Mouse (Mus musculus): ENCODE data around the gene Gm48551. TPM values are rescaled to one million over a fixed set of nuclear protein-coding genes. Genes with fewer than 3 reads are reported as not detected.

Gene Gm48551
- polyA plus RNA-seq, 1 experiment from 2014 or later = 2.9 TPM

DNA sequence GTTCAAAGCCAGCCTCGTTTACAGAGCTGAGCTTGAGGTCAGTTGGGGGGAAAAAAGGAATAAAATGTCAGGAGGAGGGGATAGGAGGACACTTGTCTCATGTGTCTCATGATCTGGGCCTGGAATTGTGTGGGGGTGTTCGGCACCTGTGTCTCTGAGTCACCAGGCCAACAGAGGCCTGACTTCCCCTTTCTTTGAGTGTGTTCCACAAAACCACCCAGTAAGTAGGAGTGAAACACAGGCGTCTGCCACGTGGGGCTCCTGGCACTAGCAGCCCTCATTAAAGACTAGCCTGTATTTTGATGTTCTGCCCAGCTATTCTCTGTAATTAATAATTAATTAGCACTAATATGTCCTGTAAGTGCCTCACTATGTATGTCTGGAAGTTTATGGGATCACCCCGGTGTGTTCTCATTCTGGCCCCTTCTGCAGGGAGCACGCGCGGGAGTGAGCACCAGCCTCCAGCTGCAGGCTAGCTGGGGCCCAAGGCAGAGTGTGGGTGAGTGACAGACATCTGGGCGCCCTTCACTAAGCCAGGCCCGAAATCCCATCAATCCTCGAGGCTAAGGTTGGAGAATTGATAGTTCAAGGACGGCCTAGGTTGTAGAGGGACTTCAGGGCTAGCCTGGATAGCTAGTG is 27.8 kb upstream of the Gm48551 start:
- H3K4me2 ChIP-seq (ENCODE audit: low read depth, low read length) = peak overlapping the region; percentile 44
- no peaks in the 10 kb centered on the region for H3K9me3 ChIP-seq (ENCODE audit: control insufficient read depth, low read length)
- no peak for ATAC-seq
- no peak overlapping the region for H3K27ac ChIP-seq (ENCODE audit: low read length)
- 49% methylated on average over 12 of the region's 12 CpGs for WGBS
- H3K36me3 ChIP-seq (ENCODE audit: control insufficient read depth, insufficient read depth, low read length) = peaks cover 7% of the 10 kb centered on the region; the same call in 1 of the 2 replicates
- H3K9ac ChIP-seq (ENCODE audit: low read depth, low read length) = 0 out of 2 replicates have a peak overlapping the region, but pooled peaks have one; percentile 23
- H3K4me1 ChIP-seq (ENCODE audit: control insufficient read depth, insufficient read depth, low read length) = peaks cover 47% of the 10 kb centered on the region
- peak overlapping the region; percentile 83; the same call in 1 of the 2 replicates for H3K4me3 ChIP-seq (ENCODE audit: low read length)
- H3K27me3 ChIP-seq (replicated peaks; ENCODE audit: control insufficient read depth, insufficient read depth, low read length) = no peaks in the 10 kb centered on the region

DNA sequence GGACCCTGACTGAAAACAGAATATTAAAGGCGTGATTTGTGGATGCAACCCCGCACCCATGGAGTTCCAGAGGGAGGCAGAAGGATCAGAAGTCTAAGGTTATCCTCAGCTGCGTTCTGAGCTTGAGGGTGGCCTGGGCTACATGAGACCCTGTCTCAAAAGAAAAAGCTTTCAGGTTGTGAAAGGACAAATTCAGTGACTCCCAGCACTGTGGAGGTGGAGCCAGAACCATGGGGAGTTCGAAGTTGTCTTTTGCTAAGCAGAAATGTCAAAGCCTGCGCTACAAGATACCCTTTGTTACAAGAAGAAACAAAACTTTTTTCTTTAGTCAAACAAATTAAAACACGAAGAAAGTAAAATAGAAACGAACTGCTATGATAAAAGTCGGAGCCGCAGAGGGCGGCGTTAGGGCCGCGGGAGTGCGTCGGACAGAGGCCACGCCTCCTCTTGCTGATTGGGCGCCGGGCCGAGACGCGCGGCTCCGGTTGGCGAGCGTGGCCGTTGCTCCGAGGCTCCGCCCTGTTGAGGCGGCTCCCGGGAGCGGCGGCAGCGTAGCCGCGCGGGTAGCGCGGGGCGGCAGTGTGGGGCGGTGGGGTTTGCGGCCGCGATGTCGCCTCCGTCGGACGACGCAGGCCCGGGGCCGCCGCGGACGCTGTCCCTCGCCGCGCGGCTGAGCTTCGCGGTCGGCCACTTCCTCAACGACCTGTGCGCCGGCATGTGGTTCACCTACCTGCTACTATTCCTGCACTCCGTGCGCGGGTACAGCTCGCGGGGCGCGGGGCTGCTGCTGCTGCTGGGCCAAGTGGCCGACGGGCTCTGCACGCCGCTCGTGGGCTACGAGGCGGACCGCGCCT is 27.0 kb upstream of the Gm48551 start, which contains the start of gene Mfsd12:
Gene Mfsd12, plus strand, starts transcription at position 501 of the 854 bp plus-strand sequence.
- Histone ChIP-seq H3K27ac (ENCODE audit: low read length) (peak within 1 kb of the TSS; percentile 83), H3K4me1 (ENCODE audit: control insufficient read depth, insufficient read depth, low read length) (peaks cover 47% of the 10 kb centered on the region), H3K36me3 (ENCODE audit: control insufficient read depth, insufficient read depth, low read length) (peaks cover 7% of the 10 kb centered on the region; the same call in 1 of the 2 replicates), H3K4me2 (ENCODE audit: low read depth, low read length) (peak within 1 kb of the TSS; percentile 96), H3K9ac (ENCODE audit: low read depth, low read length) (peak within 1 kb of the TSS; percentile 94), H3K9me3 (ENCODE audit: control insufficient read depth, low read length) (no peaks in the 10 kb centered on the region), H3K4me3 (ENCODE audit: low read length) (peak within 1 kb of the TSS; percentile 83), H3K27me3 (replicated peaks; ENCODE audit: control insufficient read depth, insufficient read depth, low read length) (no peaks in the 10 kb centered on the region)
- WGBS = 2% methylated on average over 73 of the region's 79 CpGs
- peak; percentile 80 for ATAC-seq

DNA sequence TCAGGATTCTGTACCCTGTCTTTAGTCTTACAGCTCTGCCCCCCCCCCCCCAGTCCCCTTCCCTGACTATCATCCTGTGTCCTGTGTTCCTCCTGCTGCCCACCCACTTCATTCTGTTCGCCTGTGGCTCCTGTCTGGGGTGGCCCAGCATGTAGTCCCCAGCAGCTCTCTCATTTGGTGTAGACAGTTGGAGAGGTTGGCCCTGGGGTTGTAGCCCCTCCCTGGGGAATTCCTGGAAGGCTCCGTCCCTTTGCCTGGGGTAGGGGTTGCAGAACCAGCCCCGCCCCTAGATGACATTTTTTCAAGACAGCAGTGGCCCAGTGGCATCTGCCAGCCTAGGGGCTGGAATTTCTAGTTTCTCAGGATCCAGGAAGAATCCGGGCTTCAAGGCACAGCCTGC is 26.1 kb upstream of the Gm48551 start:
- H3K4me1 ChIP-seq (ENCODE audit: control insufficient read depth, insufficient read depth, low read length) = peaks cover 56% of the 10 kb centered on the region
- peak overlapping the region; percentile 83 for H3K27ac ChIP-seq (ENCODE audit: low read length)
- H3K4me2 ChIP-seq (ENCODE audit: low read depth, low read length) = peak overlapping the region; percentile 96
- H3K27me3 ChIP-seq (replicated peaks; ENCODE audit: control insufficient read depth, insufficient read depth, low read length) = peaks cover 4% of the 10 kb centered on the region; the same call in 1 of the 2 replicates
- H3K9ac ChIP-seq (ENCODE audit: low read depth, low read length) = peak overlapping the region; percentile 94
- H3K4me3 ChIP-seq (ENCODE audit: low read length) = peak overlapping the region; percentile 83
- ATAC-seq = no peak
- 38% methylated on average over 4 of the region's 4 CpGs for WGBS
- no peaks in the 10 kb centered on the region for H3K9me3 ChIP-seq (ENCODE audit: control insufficient read depth, low read length)
- H3K36me3 ChIP-seq (ENCODE audit: control insufficient read depth, insufficient read depth, low read length) = peaks cover 13% of the 10 kb centered on the region

DNA sequence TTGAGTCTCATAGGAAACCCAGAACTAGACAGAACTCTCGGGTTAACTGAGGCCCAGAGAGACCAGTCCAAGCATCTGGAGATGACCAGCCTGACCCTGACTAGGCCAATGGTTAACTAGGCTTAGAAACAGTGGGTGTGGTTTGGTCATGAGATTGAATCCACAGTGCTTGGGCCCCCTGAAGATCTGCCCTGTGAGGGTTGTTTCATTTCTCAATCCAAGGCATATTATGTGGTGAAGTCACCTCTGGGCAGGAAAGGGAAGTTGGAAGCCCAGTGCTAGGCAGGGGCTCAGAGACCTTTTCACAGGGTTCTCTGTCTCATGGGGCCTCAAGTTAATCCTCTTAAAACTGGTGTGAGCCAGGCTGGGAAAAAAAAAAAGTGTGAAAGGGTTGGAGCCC is 25.4 kb upstream of the Gm48551 start:
- peaks cover 13% of the 10 kb centered on the region for H3K36me3 ChIP-seq (ENCODE audit: control insufficient read depth, insufficient read depth, low read length)
- peak overlapping the region; percentile 94 for H3K9ac ChIP-seq (ENCODE audit: low read depth, low read length)
- H3K9me3 ChIP-seq (ENCODE audit: control insufficient read depth, low read length) = no peaks in the 10 kb centered on the region
- peak overlapping the region; percentile 96 for H3K4me2 ChIP-seq (ENCODE audit: low read depth, low read length)
- peak overlapping the region; percentile 83 for H3K27ac ChIP-seq (ENCODE audit: low read length)
- peak overlapping the region; percentile 83 for H3K4me3 ChIP-seq (ENCODE audit: low read length)
- WGBS = 33% methylated on average over 1 of the region's 1 CpGs
- peaks cover 4% of the 10 kb centered on the region; the same call in 1 of the 2 replicates for H3K27me3 ChIP-seq (replicated peaks; ENCODE audit: control insufficient read depth, insufficient read depth, low read length)
- ATAC-seq = peak; percentile 49
- H3K4me1 ChIP-seq (ENCODE audit: control insufficient read depth, insufficient read depth, low read length) = peaks cover 63% of the 10 kb centered on the region

DNA sequence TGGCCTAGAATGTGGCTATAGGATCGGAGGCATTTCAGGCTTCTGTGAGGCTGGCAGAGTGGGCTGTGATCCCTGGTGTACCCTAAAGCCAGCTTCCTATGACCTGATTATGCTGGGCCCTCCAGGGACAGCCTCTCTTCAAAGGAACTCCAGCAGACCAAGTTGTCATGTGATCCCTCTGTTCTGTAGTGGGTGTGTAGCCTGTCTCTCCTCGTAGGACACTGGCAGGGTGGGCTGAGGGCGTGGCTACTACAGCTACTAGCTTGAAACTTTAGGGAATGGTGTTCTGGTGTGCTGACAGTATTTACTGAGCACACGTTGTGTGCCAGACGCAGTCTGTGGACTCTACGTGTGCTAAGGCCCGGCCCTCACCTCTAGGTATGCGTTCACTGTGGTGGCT is 23.5 kb upstream of the Gm48551 start:
- Histone ChIP-seq H3K4me3 (ENCODE audit: low read length) (no peak overlapping the region), H3K4me1 (ENCODE audit: control insufficient read depth, insufficient read depth, low read length) (peaks cover 73% of the 10 kb centered on the region), H3K27ac (ENCODE audit: low read length) (peak overlapping the region; percentile 27; the same call in 1 of the 2 replicates), H3K27me3 (replicated peaks; ENCODE audit: control insufficient read depth, insufficient read depth, low read length) (peaks cover 4% of the 10 kb centered on the region; the same call in 1 of the 2 replicates), H3K9ac (ENCODE audit: low read depth, low read length) (peak overlapping the region; percentile 40; the same call in 1 of the 2 replicates), H3K9me3 (ENCODE audit: control insufficient read depth, low read length) (no peaks in the 10 kb centered on the region), H3K4me2 (ENCODE audit: low read depth, low read length) (no peak overlapping the region), H3K36me3 (ENCODE audit: control insufficient read depth, insufficient read depth, low read length) (peaks cover 13% of the 10 kb centered on the region)
- no peak for ATAC-seq
- whole genome bisulfite sequencing = 62% methylated on average over 8 of the region's 8 CpGs

DNA sequence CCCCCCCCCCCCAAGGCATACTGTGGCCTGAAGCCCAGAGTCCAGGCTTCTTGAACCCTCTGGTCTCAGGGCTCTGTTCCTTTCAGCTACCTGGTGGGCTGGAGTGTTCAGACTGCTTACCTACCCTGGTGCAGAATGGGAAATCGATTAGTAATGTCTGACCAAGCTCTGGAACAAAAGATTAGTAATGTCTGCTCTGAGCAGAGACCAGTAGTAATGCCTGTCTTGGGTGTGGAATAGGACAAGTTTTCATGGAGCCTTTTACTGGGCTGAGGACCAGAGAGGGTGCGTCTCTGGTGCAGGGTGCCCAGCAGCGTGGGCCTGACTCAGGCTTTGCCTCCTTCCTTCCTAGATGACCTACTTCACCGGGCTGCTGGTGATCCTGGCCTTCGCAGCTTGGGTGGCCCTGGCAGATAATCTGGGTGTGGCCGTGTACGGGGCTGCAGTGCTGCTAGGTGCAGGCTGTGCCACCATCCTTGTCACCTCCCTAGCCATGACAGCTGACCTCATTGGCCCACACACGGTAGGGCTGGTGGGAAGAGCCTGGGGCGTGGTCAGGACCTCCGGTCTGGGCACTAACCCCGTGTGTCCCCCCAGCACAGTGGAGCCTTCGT is 21.8 kb upstream of the Gm48551 start:
- Histone ChIP-seq H3K4me2 (ENCODE audit: low read depth, low read length) (0 out of 2 replicates have a peak overlapping the region, but pooled peaks have one; percentile 5), H3K9ac (ENCODE audit: low read depth, low read length) (0 out of 2 replicates have a peak overlapping the region, but pooled peaks have one; percentile 61), H3K36me3 (ENCODE audit: control insufficient read depth, insufficient read depth, low read length) (peaks cover 22% of the 10 kb centered on the region), H3K27ac (ENCODE audit: low read length) (no peak overlapping the region; the same call in 1 of the 2 replicates), H3K9me3 (ENCODE audit: control insufficient read depth, low read length) (no peaks in the 10 kb centered on the region), H3K27me3 (replicated peaks; ENCODE audit: control insufficient read depth, insufficient read depth, low read length) (peaks cover 4% of the 10 kb centered on the region; the same call in 1 of the 2 replicates), H3K4me1 (ENCODE audit: control insufficient read depth, insufficient read depth, low read length) (peaks cover 77% of the 10 kb centered on the region), H3K4me3 (ENCODE audit: low read length) (no peak overlapping the region)
- no peak for ATAC-seq
- WGBS = 67% methylated on average over 12 of the region's 12 CpGs

DNA sequence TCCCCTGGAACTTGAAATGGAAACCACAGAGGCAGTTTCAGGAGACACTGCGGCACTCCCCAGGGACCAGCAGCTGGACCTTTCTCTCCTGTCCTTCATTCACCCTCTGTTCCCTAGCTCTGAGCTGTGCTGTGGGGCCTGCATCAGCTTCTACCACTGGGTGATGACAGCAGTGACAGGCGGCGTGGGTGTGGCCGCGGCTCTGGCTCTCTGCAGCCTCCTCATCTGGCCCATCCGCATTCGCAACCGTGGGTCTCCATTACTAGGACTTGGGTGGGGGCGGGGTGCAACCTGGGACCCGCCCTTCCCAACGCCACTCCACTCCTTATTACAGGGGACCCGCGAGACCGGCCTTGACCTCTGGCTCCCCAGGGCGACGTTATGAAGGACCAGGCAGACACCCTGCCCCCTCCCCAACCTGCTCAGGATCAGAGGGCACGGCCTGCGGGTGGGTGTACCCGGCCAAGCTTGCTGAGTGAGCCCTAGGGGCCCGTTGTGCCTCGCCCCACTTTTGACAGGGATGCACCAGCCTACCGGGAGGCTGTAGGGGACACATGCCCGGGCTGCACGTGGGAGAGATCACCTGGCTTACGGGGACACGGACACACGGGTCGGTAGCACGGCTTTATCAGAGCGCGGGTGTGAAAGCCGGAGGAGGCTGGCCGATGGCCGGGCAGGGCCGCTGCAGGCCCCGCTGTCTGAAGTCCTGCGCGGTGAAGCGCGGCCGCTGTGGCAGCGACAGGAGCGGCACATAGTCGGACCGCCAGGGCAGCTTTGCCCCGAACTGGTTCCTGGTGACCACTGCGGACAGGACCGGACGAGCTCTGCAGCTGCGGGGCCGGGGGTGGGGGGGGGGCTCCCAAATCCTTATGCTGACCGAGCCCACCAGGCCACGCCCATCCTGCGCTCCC is 20.6 kb upstream of the Gm48551 start:
- H3K9ac ChIP-seq (ENCODE audit: low read depth, low read length) = peak overlapping the region; percentile 61
- H3K9me3 ChIP-seq (ENCODE audit: control insufficient read depth, low read length) = no peaks in the 10 kb centered on the region
- H3K4me2 ChIP-seq (ENCODE audit: low read depth, low read length) = peak overlapping the region; percentile 44
- WGBS = 15% methylated on average over 54 of the region's 54 CpGs
- no peak for ATAC-seq
- H3K27ac ChIP-seq (ENCODE audit: low read length) = no peak overlapping the region; the same call in 1 of the 2 replicates
- H3K36me3 ChIP-seq (ENCODE audit: control insufficient read depth, insufficient read depth, low read length) = peaks cover 34% of the 10 kb centered on the region
- peaks cover 66% of the 10 kb centered on the region for H3K4me1 ChIP-seq (ENCODE audit: control insufficient read depth, insufficient read depth, low read length)
- H3K4me3 ChIP-seq (ENCODE audit: low read length) = peak overlapping the region; percentile 38
- peaks cover 4% of the 10 kb centered on the region; the same call in 1 of the 2 replicates for H3K27me3 ChIP-seq (replicated peaks; ENCODE audit: control insufficient read depth, insufficient read depth, low read length)

DNA sequence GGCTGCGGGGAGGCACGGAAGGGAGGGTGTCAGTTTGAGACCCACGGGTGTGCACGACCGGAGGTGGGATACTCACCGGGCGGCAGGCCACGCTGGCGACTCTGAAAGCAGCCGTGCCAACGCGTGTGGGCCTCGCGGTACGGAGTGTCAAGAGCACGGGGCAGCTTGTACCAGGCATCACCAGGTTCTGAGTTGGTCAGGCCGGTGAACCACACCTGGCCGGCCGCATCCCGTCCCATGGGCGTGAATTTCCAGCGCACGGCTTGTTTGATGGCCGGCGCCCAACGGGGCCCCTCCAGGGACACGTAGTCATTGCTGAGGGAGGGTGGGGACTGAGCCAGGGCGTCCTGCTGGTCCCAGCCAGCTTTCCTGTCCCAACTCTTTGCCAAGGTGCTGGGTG is 19.6 kb upstream of the Gm48551 start:
- H3K27ac ChIP-seq (ENCODE audit: low read length) = peak overlapping the region; percentile 46; the same call in 1 of the 2 replicates
- H3K4me1 ChIP-seq (ENCODE audit: control insufficient read depth, insufficient read depth, low read length) = peaks cover 61% of the 10 kb centered on the region
- H3K27me3 ChIP-seq (replicated peaks; ENCODE audit: control insufficient read depth, insufficient read depth, low read length) = peaks cover 4% of the 10 kb centered on the region; the same call in 1 of the 2 replicates
- H3K4me2 ChIP-seq (ENCODE audit: low read depth, low read length) = peak overlapping the region; percentile 44
- 12% methylated on average over 28 of the region's 28 CpGs for WGBS
- peak; percentile 21 for ATAC-seq
- H3K4me3 ChIP-seq (ENCODE audit: low read length) = peak overlapping the region; percentile 38
- no peaks in the 10 kb centered on the region for H3K9me3 ChIP-seq (ENCODE audit: control insufficient read depth, low read length)
- peaks cover 44% of the 10 kb centered on the region for H3K36me3 ChIP-seq (ENCODE audit: control insufficient read depth, insufficient read depth, low read length)
- H3K9ac ChIP-seq (ENCODE audit: low read depth, low read length) = peak overlapping the region; percentile 61
